Mouse (Mus musculus) gastrocnemius, postnatal 10 days (tissue): ENCODE data around the gene Elmo1. TPM values are rescaled to one million over a fixed set of nuclear protein-coding genes. Genes with fewer than 3 reads are reported as not detected.

ENCODE experiments used
- DNase-seq: peaks from one replicate; pipeline ENCODE4 v3.0.0; 2021; ENCODE audit warnings: mixed read lengths
- total RNA-seq, 2 experiments: library from RNA; stranded (reverse); gene quantifications; 2 replicates each; pipeline ENCODE4 v1.2.3; 2021

Gene Elmo1
- total RNA-seq, 2 experiments from 2014 or later = 13.0 to 21.5 TPM

DNA sequence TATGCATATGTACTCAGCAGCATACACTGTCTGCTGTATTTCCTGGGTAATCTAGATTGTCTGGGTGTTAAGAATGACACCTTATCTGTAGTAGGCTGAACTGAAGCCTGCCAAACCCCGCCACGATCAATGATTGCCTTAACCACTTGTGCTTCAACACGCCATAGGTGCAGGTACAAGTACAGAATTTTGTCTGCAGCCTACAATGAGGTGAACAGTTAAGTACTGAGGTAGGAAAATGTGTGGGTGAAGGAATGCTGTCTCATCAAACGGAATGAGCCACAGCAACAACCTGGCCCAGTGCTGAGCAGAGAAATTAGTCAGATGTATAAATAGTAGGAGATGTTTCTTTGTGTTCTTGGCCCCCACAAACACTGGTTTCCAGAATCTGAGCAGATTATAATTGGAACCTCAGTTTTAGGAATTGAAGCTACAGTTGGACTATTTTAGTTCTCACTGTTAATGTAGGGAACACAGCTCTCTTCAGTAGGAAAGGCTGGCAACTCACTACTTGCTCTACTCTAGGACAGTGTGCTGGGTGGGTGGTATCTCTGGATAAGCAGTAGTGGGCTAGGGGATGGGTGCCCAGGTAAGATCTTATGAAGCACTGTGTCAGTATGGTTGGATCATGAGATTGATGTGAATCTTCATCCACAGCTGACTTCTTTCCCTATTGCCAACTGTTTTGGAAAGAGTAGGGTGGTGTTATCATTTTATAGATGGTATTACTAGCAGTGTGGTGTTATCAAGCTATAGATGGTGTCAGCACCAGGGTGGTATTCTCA, 4.7 kb downstream of the Elmo1 start:
- DNase-seq = no peak

DNA sequence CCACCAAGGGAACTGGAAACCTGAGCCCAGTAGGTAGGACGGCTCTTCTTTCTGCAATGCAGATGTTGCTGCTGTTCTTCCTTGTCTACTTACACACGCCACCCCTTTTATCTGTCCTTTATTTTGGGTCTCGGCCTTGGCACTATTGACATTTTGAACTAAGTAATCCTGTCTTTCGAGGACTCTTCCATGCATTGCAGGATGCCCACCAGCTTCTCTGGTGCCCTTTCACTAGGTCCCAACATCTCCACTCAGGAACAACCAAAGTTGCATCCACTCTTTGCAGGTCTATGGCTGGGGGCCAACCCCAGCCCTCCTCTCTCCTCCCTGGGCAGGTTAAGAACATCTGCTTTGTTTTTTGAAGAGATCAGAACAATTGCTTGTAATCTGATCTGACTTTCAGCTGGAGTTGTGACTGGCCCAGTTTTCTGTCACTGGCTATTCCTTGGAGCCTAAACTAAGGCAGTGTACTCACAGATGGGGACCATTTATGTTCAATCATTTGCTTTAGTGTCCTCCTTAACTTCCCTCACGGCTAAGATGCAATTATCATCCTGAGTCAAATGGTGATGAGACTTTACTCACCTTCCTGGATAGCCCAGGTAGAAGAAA, 6.7 kb downstream of the Elmo1 start:
- DNase-seq = no peak

GRCm38 (mm10) chr13:20097934-20098593, 7.7 kb downstream of the Elmo1 start:
- no peak for DNase-seq

- no peak for DNase-seq
Observed at GRCm38 (mm10) chr13:20098594-20098965, 8.2 kb downstream of the Elmo1 start.

DNA sequence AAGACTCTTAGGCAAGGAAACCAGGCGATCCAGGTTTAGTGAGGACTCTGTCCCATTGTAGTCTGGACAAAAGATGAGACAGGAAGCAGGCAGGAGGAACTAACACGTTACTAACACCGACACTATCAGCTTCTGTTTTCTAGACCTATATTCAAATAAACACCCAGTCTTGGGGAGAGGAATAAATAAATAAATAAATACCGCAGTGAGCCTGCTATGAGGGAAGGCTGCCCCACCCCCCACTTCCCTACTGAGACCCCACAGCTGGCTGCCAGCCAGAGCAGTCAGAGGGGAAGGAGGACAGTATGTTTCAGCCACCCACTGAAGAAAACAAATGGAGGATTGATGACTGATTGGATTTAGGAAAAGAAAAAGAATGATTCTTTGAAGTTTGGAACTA, 9.2 kb downstream of the Elmo1 start:
- DNase-seq = no peak

DNA sequence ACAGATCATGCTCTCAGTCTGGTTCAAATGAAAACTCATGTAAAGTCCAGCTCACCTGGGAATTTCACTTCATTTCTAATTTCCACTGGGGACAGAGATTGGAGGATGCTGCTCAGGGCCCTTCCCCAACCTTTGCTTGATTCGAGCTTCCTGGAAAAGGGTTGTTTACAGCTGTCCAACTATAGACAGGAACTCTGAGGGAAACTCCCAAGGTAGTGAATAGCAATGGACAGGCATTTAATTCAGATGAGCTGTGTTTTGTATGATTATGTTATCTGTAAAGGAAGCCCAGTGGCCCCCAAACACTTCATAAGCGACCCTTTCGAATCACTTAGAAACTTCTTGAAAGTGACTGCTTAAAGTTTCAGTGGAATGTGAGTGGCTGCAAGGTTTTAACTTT, 10.0 kb downstream of the Elmo1 start:
- no peak for DNase-seq

GRCm38 (mm10) chr13:20101691-20102090, 11.3 kb downstream of the Elmo1 start:
- DNase-seq = no peak

DNA sequence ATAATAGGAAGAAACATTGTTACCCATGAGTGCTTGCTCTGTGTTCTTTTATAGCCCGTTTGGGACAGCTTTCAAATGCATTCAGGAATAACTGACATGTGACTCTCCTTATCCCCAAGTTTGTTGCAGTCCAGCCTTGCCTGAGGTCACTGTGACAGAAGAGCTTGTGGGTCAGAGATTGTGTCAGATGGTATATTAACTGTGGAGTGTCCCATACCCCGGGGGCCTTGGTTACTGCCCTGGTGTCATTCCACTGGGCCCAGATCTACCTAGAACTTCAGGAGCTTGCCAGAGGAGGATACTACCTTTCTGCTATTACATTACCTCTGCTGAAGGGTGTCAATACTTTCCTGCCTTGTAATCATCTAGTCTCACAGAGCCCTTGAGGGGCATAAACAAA, 14.4 kb downstream of the Elmo1 start:
- DNase-seq = no peak

DNA sequence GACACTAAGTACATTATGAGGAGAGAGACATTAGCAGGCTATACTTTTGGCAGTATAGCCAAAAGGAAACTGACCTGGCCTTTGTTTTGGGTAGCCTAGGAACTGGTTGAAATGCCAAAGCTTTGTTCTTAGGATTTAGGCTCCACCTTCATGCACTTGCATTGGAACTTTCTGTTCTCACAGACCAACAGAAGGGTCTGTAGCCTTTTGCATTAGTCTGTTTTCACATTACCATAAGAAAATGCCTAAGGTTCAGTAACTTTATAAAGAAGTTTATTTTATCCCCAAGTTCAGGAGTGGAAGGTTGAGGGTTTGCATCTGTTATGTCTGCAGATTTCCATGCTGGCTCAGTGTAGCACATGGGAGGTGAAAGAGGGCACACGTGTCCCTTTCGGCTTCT, 15.6 kb downstream of the Elmo1 start:
- no peak for DNase-seq

DNA sequence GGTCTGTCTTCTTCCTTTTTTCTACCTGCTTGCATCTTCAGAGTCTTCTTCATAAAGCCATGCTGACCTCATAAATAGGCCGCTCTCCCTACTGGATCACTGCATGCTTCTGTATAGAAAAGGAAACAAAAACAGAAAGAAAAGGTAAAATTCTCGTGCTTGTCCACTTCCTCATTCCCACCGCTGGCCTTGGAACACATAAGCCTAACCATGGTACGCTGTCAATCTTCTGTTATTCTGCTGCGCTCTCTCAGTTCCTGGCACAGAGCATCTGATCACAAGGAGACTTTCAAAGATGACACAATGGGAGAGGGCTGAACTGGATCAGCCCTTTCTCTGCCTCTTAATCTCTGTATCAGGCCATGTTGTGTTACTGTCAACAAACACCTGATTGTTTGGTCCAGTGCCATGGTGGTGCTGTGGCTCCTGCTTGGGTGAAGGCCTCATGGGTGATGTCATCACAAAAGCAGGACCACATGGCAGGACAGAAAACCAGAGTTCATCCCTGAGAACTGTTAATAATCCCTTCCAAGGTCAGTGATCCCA, 17.6 kb downstream of the Elmo1 start:
- DNase-seq = no peak

DNA sequence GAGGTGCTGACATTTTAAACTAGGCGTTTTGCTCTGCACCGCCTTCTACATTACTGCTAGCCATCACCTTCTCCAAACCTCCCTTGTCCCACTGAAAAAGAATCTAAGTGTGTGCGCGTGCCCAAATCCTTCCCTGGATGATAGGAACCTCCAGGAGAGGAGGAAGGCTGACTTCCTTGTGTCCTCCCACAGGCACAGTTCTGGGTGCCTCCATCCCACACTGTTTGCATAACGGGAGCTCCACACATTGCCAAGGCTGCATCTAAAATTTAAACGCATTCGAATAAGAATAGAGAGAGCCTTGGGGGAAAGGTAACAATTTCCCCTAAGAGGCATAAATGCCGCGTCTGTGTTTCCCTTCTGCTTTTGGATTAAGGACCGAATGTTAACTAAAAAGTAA, 18.6 kb downstream of the Elmo1 start:
- no peak for DNase-seq

DNA sequence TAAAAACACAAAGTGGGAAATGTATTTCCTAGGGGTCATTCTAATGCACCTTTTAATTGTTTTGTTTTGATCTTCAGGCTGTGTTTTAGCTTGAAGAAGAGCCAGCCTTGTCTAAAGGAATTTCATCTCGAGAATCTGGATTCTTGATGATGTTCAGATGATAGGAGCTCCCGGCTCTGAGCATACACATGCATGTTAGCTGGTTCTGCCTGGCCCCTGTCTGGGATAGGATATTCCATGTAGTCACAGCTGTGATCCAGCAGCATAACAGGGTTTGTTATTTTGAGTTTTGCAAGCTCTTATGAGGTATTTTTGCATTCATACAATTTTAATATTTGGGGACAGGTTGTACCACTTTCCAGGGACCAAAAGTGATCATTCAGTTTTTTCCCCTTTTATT, 19.1 kb downstream of the Elmo1 start:
- DNase-seq = no peak

DNA sequence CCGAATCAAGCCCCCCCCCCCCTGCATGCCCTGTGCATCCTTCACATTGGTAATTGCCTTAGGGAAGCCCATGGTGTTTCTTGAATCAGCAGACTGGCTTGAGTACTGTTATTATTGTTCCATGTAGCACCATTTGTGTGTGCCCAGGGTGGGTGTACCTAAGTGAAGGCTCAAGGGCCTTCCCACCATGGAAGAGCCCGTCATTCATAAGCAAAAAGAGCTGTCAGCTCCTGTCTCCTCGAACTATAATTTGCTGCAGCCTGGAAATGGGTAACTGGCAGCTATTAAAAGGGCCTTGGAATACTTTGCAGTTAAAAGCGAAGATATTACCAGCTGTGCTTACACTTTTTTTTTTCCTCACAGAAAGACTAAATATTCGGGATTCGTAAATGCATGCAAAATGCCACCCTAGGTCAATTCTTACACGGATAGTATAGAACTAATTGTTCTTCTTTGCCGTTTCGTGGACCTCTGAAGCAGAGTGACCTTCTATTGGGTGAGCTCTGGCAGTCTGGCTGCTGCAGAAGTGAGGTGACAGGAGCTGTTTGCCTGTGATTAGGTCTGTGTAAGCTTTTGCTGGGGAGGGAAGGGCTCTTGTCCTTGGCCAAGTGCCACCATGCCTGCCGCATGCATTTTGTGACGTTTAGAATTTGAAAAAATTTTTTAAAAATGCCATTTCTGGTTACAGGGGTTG, 19.7 kb downstream of the Elmo1 start:
- no peak for DNase-seq

DNA sequence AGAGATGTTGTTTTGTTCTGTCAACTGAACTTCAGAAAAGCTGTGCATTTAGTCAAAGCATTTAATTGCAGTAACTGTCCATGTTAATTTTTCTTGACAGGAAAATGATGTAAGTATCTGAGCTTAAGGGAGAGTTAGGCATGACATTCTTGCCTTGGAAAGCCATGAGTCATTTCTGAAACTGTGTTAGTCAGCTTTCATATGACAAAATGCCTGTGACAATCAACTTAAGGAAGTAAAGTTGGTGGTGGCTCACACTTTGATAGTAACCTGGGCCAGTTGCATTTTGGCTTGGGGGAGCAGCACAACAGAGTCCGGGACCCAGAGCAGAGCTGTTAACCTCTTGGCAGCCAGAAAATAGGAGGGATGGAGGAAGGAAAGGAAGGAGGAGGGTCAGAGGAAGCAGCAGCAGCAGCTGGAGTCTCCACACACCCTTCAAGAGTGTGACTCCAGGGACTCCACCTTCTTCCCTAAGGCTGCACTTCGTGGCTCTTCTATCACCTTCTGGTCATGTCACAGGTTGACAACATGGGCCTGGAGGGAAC, 20.9 kb downstream of the Elmo1 start:
- DNase-seq = no peak

- no peak for DNase-seq
Observed at GRCm38 (mm10) chr13:20115131-20115907, 24.9 kb downstream of the Elmo1 start.

DNA sequence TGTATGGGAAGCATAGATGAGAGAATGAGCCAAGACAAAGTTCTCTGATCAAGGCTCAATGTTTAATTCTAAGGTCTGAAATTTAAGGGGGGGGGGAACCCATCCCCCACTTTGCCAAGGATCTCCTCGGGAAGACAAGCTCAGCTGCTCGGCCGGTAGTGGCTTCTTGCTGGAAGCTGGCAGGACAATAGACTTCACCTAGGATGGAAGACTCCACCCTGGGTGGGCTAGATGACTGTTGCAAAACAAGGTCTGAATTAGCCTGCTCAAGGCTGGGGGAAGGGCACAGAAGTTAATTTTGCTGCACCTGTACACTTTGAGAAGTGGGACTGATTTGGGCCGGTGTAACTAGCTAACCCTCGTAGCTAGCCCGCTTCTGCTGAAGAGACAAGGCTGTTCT, 25.6 kb downstream of the Elmo1 start:
- DNase-seq = no peak

DNA sequence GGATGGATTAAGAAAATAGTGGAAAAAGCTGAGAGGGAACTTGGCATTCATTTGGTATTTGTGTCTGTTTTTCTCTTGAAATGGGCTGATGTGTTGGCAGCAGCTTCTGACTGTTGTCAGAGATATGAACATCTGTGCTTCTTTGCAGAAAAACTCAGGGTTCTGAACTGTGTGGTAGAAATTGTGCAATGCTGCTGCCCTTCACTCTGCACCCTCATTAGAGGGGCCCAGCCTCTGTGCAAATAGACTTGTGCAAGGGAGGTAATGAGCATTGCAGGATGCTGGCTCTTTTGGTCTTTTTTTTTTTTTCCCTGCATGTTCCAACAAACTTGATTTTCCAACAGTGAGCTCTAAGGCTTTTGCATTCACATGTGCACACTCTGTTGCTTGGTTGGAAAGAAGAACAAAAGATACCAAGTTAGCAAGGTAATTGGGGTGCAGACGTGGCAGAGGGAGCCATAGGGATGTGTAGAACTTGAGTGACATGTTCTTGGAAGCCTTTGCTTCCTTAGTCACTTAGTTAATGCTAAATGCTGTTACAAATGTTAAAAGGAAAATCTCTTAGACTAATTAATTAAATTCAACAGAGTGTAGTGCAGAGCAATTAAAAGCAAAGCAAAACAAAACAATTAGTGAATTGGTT, 26.6 kb downstream of the Elmo1 start:
- no peak for DNase-seq

DNA sequence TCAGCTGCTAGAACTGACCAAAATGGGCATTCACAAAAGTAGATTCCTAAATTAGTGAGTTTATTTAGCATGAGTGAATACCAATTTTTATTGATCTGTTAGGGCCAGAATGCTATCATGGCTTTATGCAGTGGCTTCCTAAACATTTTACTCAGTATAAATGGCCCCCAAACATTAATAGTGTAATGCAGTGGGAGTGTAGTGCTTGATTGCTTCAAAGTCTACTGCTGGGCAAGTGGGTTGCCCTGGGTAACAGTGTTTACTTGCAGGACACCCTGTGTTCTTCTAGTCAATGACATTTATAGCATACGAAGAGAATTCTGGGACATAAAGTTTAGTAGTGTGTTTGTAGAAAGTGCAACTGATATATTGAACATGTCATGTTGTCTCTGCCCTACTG, 27.3 kb downstream of the Elmo1 start:
- DNase-seq = no peak

GRCm38 (mm10) chr13:20118909-20119308, 28.5 kb downstream of the Elmo1 start:
- DNase-seq = no peak

- DNase-seq = no peak
Observed at GRCm38 (mm10) chr13:20120723-20121122, 30.3 kb downstream of the Elmo1 start.

DNA sequence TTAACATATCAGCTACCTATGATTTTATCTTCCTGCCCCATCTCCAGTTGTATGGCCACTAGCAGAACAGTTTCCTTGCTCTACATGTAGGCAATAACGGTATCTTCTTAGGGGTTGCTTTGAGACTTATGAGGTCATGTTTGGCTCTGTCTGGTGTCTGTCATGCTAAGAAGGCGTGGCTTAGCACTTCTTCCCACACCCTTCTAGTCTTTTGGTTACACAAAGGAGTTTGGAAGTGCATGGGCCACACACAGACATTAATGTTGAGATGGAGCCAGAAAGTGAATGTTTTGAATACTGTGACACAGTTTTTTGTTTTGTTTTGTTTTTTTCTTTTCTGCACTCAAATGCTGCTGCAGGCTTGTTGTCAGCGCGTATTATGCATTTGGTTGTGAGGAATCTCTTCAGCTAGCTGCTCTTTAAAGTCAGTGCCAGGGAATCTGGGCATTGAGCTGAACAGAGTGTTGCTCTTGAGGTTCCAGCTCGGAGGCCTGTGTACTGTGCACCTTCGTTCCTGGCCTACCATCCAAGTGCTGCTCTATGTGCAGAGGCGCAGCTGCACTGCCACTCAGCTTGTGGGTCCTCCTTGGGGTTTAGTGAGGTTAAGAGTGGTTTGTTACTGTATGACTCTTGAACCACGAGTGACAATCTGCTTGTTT, 31.1 kb downstream of the Elmo1 start:
- no peak for DNase-seq
